Mouse (Mus musculus) lung, postnatal 36 days (tissue): ENCODE measurements around the gene Tnfrsf13b.
A peak's percentile ranks its signal among the peaks of the same experiment; 100 is the strongest.
"Not testable (repeated sequence)": the region's sequence is repeated elsewhere in the genome, so short reads cannot be mapped to it uniquely, and the experiment has no call there.

ENCODE experiments used
- DNase-seq: peaks from one replicate; pipeline ENCODE4 v3.0.0; 2022; ENCODE audit warnings: mixed read lengths

Tnfrsf13b gene

DNA sequence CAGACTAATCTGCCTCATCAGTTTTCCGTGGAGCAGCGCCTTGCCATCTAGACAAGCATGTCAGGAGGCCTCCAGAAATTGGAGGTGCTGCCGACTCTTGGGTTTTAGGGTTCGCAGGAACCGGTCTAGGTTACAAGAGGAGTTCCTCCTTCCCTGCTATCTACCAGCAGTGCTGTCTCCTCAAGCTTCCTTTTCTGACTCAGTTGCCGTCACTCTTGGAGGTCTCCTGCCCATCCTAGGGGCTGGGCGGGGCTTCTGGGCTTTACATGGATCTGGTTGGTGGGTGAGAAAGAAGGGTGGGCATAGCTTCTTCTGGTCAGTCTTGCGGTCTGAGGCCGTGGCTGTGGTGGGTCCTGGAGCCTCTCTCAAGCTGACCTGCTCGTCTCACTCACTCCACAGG, 2.8 kb downstream of the Tnfrsf13b start:
- DNase-seq: no peak

DNA sequence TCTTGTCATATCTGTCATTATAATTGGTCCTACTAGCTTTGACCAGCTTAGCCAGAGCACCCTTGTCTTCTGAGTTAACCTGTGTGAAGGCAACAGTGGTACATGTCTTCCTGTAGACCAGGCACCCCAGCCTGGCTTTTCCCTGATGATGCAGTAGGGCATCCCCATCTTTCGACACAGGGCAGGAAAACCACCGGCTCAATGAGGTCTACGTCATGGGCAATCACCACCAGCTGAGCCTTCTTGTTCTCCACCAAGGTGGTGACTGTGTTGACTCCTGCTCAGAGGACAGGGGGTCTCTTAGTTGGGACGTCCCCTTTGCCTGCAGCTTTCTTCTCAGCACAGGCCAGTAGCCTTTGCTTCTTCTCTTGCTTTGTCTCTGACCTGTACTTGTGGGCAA, 4.1 kb downstream of the Tnfrsf13b start:
- DNase-seq: not testable (repeated sequence)

DNA sequence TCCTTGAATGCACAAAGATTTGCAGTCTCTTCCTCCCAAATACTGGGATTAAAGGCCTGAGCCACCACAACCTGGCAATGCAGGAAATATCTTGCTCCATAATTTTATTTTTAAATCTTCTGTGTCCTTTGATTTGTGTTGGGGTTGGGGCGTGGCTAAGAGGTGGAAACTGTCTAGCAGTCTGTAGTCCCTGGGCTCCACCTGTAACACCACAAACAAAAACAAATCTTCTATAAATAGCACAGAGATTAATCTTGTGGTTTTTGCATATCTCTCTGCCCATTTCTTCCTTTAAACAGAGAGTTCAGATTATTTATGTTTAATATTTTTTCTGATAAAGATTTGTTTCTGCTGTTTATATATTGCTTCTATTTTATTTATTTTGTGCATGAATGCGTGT, 6.4 kb downstream of the Tnfrsf13b start:
- no peak for DNase-seq

DNA sequence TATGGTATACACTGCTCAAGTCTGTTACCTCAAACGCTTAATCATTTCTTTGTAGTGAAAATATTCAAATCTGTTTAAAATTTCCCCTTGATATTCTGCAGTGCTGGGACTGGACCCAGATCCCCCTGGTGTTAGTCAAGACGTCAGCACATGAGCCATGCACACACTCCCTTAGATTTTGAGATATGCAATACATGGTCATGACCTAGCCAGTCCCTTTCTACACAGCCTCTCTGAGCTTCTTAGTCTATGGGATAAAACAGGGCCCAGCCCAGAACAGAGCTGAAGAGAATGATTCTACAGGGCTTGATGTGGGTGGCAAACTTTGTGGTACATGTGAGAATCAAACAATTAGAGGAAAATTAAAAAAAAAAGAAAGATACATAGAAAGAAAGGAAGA, 15.1 kb downstream of the Tnfrsf13b start:
- no peak for DNase-seq

DNA sequence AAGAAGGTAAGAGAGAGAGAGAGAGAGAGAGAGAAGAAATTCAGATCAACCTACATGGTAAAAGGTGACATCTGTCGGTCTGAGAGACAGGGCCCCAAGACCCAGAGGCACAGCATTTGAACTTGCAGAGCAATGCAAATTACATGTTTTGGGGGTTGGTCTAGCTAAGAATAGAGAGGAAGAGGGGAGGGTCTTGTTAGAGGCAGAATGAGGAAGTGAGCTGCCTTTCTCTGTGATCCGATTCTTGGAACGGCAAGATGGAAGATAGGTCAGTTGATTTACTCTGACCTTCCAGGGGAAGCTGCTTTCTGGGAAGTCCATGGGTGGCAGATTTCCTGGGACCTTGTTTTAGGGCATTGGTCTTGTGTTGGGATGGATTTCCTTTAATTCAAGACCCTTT, 15.7 kb downstream of the Tnfrsf13b start:
- DNase-seq: peak; percentile 64

DNA sequence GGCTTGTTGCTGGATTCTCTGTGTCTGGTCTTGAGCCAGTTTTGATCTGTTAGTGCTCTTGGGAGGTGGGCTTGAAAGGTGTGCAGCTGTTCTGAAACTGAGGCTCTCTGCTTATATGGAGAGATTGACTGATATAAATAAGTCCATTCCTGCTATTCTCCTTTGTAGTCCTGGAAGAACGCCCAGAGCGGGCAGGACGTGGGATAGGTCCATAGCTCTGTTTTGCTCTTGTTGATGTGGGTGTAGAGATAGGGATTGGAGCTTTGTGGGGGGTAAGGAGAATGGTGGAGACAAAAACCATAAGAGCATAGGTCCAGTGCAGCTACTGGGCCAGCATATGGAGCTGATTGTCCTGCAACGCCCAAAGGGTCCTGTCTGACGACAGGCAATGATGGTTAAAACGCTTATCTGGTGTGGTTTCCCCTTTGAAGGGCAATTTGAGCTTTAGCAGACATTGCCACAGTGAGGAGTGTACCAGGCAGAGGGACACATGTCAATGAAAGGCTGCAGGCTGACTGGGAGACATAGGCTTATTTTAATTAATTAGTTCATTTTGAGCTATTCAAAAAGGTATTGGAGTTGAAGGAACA, 16.5 kb downstream of the Tnfrsf13b start:
- peak; percentile 62 for DNase-seq

DNA sequence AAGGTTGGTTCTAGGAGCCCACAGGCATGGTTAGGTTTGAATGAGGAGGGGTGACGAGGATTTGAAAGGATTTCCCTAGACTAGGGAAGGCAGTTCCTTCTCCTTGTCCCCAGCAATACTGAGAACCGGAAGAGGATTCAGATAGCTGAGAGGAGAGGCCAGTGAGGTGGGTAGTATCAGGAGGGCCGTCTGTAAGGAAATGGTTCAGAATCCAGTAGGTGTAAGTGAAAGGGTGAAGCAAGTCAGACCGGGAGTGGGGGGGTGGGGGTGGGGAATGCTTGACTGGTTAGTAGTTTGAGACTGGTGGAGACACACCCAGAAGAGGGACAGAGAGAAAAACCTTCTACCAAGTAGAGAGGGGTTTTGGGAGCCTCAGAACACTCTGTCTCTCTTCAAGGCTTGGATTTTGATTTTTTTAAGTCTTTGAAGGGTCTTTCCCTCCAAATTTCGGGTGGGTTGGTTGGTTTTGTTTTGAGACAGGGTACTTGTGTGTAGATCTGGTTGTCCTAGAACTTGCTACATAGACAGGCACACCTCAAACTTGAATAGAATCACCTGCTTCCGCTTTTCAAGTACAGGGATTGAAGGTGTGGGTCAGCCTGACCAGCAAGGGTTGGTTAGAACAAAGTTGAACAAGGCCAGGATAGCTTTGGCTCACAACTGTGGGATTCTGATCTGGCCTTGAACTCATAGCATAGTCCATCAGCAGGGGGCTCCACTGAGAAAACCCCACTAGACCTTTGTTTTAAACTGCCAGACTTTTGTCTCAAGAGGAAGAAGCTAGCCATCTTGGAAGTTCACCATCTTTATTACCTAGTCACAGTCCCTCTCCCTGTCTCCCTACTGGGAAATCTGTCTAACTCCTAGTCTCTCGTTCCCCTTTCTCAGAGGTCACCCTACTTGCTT, 17.3 kb downstream of the Tnfrsf13b start:
- DNase-seq: peak; percentile 65

DNA sequence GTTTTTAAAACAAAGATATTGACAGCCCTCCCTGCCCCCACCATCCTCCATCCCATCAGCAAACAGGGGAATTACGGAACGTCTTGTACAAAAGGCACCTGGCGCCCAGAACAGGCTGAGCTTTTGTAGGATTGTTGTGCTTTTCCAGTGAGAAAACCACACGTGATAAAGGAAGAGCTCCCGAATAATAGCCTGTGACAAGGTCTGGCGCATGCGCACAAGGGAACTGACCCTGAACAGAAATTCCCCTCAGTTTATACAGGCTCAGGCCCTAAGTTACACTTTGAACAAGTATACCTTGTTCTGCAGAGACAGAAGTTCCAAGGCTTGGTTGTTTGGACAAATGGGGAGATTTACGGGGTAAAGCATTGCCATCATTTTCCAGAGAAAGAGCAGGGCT, 19.0 kb downstream of the Tnfrsf13b start:
- DNase-seq: no peak

DNA sequence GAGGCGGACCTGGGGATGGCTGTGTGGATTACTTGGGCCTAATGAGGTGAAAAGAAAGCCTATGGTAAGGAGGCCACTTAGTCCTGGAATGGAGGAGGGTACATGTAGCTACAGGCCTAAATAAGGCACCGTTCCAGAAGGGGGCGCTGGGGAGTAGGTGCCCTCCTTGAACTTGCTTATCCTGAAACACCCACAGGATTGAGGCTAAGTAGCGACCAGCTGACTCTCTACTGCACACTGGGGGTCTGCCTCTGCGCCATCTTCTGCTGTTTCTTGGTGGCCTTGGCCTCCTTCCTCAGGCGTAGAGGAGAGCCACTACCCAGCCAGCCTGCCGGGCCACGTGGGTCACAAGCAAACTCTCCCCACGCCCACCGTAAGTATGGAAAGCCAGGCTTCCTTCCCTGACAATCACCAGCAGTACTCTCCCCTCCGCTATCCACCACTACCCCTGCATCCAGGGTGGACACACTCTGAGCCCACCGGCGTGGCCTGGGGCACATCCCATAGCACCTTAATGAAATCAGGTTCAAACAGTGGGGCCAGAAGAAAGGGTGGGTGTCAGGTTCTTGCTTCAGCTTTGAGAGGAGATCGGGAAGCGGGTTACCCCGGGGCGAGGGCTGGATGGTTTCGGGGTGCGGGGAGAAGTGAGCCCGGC, 20.2 kb downstream of the Tnfrsf13b start:
- DNase-seq: peak; percentile 70

DNA sequence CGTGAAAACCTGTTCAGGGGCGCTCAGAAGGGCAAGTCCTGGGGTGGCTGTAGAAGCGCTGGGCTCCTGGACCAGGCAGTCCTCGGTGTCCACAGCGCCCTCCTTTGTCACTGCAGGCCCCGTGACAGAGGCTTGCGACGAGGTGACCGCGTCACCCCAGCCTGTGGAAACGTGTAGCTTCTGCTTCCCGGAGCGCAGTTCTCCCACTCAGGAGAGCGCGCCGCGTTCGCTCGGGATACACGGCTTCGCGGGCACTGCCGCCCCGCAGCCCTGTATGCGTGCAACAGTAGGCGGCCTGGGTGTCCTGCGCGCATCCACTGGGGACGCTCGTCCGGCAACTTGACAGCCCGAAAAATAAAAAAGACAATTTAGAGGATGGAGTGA, 20.7 kb downstream of the Tnfrsf13b start:
- DNase-seq: peak; percentile 39

DNA sequence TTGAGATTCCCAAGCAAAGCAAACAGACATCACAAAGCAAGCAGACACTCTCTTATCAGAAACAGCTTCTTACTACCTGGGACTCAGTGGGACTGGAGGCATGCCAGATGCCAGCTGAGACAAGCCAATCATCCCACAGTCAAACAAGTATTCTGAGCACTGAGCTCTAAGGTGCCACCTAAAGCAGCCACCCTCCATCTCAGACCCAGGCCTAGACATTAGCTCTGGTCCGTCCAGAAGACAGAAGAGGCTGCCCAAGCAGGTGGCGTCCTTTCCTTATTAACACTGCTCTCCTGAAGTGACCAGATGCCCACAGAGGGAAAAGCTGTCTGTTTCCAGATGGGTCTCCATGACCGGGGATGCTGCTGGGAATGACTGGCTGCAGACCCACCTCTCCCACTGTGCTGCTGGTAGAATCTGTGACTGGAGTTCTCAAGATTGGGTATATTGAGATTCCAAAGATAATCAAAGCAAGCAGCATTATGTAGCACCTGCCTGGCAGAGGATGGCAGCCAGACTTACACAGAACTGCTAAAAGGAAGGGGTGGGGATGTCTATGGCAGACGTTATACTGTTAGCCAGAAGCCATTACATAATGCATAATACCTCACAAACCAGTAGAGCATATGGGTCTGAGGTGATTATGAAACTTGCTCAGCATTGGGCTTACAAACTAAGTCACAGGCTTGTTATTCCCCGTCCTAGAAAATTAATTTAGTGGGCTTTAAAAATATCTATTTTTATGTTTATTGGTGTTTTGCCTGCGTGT, 23.9 kb downstream of the Tnfrsf13b start:
- no peak for DNase-seq

DNA sequence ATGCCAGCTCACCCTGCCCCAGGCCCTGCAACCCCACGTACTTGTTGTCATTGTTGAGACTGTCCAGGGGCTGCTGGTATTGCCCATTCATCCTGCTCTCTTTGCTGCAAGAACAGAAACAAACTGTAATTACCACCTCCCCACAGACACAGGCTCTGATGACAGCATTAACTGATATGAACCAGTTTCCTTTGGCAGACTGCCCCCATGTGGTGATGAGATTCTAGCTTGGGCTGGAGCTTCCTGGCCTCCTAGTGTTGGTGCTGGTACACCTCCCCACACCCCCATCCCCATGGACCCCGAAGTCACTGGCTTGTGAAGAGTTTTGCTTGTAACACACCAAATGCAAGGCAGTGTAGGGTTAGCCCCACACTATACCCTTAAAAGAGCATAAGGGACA, 29.2 kb downstream of the Tnfrsf13b start:
- DNase-seq: peak; percentile 75

DNA sequence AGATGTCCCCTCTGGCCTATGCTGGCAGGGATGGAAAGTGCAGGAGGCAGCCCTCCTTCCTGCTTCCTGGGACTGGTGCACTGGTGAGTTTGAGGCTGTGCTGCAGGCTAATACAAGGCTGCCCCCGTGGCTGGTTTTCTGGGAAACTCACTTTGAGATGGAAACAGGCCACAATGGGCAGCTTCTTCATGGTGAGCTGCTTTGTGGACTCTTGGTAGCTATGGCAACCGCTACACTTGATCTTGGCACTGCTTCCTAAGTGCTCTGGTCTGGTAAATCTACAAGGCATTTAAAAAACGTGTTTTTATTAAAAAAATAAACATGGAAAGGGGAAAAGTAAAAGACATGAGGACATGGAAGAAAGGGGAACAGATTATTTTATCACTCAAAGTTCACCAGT, 31.6 kb downstream of the Tnfrsf13b start:
- DNase-seq: peak; percentile 39

DNA sequence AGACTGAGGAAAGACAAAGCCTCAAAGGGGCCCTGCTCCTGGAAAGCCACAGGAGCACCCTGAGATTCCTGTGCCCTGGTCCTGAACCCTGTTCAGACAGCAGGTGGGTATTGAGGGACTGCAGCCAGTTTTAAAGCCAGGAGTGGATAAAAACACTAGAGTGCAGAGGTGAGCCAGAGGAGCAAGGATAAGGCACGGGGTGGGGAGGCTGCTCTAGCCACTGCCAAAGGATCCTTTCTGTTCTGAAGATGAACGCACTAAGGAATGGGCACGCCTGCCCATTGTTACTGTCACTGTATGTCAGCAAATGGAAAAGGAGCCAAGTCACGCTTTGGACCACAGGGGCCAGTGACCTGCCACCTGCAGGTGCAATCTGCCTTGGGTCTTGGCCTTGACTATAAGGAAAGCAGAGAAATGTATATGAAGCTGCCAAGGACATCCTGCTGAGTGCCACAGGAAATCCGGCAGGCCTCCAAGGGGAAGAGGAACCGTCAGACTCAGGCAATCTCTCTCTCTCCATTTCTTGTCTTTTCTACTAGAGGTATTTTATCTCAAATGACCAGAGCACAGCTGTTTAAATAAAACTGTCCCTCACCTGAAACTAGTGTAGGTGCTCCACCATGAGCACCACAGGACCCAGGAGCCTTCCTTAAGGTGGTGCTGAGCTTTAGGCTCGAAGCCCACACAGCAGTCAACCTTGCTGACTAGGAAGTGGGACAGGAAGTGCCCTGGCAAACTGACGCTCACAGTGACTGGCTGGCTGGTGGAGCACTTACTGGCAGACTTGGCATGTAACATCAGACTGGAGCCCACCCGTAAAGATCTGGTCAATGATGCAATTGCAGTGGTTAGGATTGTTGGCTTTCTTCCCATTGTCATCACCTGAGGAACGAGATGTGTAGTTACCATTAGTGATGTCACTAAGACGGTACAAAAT, 33.5 kb downstream of the Tnfrsf13b start:
- no peak for DNase-seq

DNA sequence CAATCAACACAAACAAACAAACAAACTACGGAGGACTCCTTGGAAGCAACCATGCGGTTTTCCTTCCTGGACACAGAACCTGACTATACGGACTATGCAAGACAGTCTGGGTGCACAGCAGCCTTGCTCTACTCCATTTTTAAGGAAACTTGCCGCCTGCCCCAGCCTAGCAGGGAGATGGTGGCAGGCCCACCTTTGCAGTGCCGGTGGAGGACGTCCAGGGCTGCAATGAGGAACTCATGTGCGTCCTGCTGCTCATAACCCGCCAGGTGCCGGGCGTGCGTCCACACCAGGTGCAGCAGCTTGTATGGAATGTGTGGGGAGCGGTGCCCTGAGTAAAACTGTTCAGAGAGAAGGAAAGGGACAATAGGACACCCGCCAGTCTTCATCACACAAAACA, 34.6 kb downstream of the Tnfrsf13b start:
- DNase-seq: no peak

DNA sequence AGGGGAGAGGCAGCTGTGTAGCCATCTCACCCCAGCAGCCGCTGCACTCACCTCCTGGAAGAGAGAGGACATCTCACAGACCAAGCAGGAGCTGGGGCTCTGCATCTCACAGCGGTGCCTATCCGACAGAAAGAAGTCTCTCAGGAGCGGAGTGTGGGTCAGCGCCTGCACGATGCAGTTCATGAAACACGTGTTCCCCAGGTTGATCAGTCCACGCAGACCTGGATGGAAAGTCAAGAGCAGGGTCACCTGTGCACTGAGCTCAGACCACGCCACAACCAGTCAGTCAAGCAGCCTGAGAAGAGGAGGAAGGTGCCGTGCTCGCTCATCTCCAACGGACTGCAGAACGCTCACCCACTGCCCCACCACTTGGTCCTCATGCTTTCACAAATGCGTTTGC, 36.2 kb downstream of the Tnfrsf13b start:
- DNase-seq: no peak

DNA sequence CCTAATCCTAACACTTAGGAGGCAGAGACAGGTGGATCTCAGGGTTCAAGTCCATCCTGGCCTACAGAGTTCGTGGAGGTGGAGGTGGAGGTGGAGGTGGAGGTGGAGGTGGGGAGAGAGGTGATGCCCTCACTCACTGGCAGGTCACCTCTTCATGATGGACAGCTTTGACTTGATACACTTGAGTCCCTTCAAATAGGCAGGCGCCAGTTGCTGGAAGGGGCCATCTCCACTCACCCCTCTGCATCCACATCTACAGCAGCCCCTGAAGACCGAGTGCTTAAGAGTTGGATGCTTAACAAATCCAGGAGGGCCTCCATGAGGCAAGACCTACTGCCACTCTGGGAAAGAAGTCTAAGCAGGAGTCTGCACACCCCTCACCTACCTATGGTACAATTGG, 36.8 kb downstream of the Tnfrsf13b start:
- no peak for DNase-seq

DNA sequence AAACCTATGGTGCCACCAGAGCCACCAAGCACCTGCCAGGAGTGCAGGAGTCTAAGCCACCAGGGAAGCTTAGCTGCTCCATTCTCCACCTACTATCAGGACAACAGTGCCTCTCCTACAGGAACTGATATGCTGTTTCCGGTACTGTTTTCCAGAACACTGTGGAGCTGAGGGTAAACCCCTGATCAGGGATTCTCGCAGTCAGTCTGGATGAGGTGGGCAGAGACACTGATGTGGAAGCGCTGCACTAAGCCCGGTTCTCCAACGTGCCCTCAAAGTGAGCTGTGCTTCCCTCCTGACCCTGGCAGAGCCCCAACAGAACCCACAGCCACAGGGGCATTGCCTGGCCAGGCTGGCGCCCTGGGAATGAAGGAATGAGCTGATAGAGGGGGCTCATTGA, 37.8 kb downstream of the Tnfrsf13b start:
- DNase-seq: no peak

DNA sequence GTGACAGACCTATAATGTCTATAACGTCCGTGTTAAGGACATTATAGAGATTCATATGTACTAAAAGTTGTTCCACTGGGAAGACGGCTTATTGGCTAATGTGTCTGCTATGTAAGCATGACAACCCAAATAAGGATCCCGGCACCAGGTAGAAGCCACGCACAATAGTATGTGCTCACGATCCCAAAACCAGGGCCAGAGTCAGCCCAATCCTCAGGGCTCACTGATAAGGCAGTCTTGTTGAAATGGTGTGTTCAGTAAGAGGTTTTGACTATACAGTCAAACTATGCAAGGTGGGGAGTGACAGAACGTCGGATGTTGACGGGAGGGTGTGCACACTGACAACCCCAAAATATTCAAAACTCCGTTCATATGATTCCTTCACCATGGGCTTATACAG, 38.3 kb downstream of the Tnfrsf13b start:
- DNase-seq: no peak

DNA sequence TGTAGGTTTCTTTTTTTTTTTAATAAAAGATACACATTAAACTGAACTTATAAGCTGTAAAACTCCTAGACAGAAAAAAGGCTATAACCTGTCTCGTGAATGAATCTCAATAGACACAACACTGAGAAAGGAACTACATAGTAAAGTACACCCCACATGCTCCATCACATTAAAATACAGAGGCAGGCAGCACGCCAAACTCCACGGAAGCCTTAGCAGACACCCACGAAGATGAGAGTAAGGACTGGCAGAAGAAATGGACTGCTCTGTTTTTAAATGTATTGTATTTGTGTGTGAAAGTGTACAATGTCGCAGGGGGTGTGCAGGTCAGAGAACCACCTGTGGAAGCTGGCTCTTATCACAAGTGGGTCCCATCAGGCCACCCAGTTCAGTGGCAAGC, 43.6 kb downstream of the Tnfrsf13b start:
- no peak for DNase-seq

DNA sequence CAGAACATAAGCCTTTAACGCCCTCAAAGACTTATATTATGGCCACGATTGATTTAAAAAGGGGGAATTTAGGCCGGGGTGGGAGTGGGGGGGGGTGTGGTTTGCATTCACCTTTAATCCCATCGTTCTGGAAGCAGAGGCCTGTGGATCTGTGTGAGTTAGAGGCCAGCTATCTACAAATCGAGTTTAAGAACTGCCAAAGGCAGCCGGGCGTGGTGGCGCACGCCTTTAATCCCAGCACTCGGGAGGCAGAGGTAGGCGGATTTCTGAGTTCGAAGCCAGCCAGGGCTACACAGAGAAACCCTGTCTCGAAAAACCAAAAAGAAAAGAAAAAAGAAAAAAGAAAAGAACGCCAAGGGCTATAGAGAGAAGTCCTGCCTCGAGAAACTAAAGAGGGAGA, 46.9 kb downstream of the Tnfrsf13b start:
- not testable (repeated sequence) for DNase-seq

DNA sequence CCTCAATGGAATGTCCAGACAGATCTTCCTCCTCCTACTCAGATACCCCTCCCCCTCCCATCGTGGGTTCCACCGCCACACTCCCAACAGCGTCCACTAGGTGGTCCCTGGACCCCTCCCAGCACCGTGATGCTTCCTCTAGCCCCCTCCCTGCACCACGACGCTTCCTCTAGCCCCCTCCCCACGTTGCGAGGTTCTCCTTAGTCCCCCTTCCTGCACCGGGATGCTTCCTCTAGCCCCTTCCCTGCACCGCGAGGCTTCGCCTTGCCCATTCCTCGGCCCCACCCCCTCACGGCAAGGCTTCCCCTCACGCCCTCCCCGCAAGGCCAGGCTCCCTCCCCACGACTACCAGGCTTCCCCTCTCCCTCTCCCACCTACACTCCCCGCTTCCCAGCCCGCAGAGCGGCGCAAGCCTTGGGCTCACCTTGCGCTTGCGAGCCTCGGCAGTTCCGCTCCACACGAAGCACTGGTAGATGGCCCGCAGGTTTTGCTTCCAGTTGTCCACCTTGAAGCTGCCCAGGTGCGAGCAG, 47.8 kb downstream of the Tnfrsf13b start:
- peak; percentile 55 for DNase-seq
